Mouse (Mus musculus) limb, embryonic 10.5 days (tissue): ENCODE results near the gene Ptges3. TPM values are rescaled to one million over a fixed set of nuclear protein-coding genes. Genes with fewer than 3 reads are reported as not detected.
"Not testable (repeated sequence)": the region's sequence is repeated elsewhere in the genome, so short reads cannot be mapped to it uniquely, and the experiment has no call there.

Source experiments
- DNase-seq: peaks from one replicate; pipeline ENCODE4 v3.0.0-alpha.2; 2017; ENCODE audit warnings: low spot score
- H3K27ac ChIP-seq: fragments of 300-500 bp; sonication (generic); 2 replicates; pipeline ENCODE4 v1.5.1; 2016; ENCODE audit warnings: mild to moderate bottlenecking
- H3K27me3 ChIP-seq: fragments of 300-500 bp; sonication (generic); 2 replicates; pipeline ENCODE4 v1.6.1; 2016; ENCODE audit warnings: low read depth, mild to moderate bottlenecking; ENCODE audit not compliant: poor library complexity, severe bottlenecking
- H3K36me3 ChIP-seq: fragments of 300-500 bp; sonication (generic); 2 replicates; pipeline ENCODE4 v1.6.1; 2016; ENCODE audit warnings: mild to moderate bottlenecking, moderate library complexity
- H3K4me1 ChIP-seq: fragments of 300-500 bp; sonication (generic); 2 replicates; pipeline ENCODE4 v1.6.1; 2016
- H3K4me3 ChIP-seq: fragments of 300-500 bp; sonication (generic); 2 replicates; pipeline ENCODE4 v1.5.1; 2016; ENCODE audit warnings: mild to moderate bottlenecking, moderate library complexity
- H3K9me3 ChIP-seq: fragments of 300-500 bp; sonication (generic); replicated peaks from 2 replicates; pipeline ENCODE4 v1.6.1; 2016; ENCODE audit warnings: mild to moderate bottlenecking
- WGBS: fragments of 180-500 bp; shearing (Covaris S2); methylation state at CpG from one replicate; pipeline ENCODE4 v1.1.7; 2016; 5-methylcytosine and 5-hydroxymethylcytosine counted together
- polyA plus RNA-seq: library from polyadenylated mRNA; unstranded; fragments of >200 nt; fragmentation: Nextera tagmentation; extraction: Ambion mirVana; gene quantifications from 2 replicates; pipeline ENCODE4 v1.2.1, GENCODE M21; 2016

The Ptges3 gene
- polyA plus RNA-seq, 1 experiment from 2014 or later = 668 TPM

- no peak for DNase-seq
- Histone ChIP-seq H3K4me1 (peaks cover 33% of the 10 kb centered on the region), H3K4me3 (no peak overlapping the region), H3K27ac (no peak overlapping the region), H3K9me3 (no peaks in the 10 kb centered on the region), H3K27me3 (no peaks in the 10 kb centered on the region), H3K36me3 (peaks cover 99% of the 10 kb centered on the region)
- 89% methylated on average over 3 of the region's 3 CpGs for WGBS
Measured at GRCm38 (mm10) chr10:128042466-128042865, 16.3 kb upstream of the Ptges3 start.

DNA sequence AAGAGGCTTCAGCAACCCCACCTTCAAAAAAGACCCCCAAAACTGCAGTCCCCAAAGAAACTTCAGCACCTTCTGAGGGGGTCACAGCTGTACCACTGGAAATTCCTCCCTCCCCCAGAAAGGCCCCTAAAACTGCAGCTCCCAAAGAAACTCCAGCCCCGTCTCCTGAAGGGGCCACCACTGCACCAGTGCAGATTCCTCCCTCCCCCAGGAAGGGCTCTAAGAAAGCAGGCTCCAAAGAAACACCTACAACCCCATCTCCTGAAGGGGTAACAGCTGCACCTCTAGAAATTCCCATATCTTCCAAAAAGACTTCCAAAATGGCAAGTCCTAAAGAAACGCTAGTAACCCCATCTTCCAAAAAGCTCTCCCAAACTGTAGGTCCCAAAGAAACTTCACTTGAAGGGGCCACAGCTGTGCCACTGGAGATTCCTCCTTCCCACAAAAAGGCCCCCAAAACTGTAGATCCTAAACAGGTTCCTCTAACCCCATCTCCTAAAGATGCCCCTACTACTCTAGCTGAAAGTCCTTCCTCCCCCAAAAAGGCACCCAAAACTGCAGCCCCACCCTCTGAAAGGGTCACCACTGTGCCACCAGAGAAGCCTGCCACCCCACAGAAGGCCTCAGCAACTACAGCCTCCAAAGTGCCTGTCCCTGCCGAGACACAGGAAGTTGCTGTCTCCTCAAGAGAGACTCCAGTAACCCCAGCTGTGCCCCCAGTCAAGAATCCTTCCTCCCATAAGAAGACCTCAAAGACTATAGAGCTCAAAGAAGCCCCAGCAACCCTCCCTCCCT lies 15.5 kb upstream of the Ptges3 start:
- H3K4me3 ChIP-seq = no peak overlapping the region
- peaks cover 99% of the 10 kb centered on the region for H3K36me3 ChIP-seq
- H3K27me3 ChIP-seq = no peaks in the 10 kb centered on the region
- H3K27ac ChIP-seq = no peak overlapping the region
- no peak for DNase-seq
- WGBS = 83% methylated on average over 3 of the region's 3 CpGs
- H3K4me1 ChIP-seq = peaks cover 25% of the 10 kb centered on the region
- no peaks in the 10 kb centered on the region for H3K9me3 ChIP-seq

DNA sequence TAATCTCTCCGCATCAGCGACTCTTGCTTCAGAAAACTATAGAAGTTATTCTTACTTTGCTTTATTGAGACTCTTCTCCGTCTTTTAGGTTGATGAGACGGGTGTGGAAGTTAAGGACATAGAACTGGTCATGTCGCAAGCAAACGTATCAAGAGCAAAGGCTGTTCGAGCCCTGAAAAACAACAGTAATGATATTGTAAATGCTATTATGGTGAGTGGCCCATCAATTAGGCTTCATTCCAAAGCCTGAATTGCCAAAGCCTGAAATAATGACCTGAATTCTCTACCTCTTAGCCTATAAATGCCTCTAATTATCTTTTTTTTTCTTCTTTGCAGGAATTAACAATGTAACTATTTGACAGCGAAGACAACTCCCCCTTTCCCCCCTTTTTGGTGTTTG lies 10.6 kb upstream of the Ptges3 start:
- no peak for DNase-seq
- H3K9me3 ChIP-seq = no peaks in the 10 kb centered on the region
- peaks cover 88% of the 10 kb centered on the region for H3K36me3 ChIP-seq
- no peaks in the 10 kb centered on the region for H3K27me3 ChIP-seq
- H3K27ac ChIP-seq = no peak overlapping the region
- no peak overlapping the region for H3K4me3 ChIP-seq
- peaks cover 12% of the 10 kb centered on the region for H3K4me1 ChIP-seq
- WGBS = 95% methylated on average over 8 of the region's 8 CpGs

DNA sequence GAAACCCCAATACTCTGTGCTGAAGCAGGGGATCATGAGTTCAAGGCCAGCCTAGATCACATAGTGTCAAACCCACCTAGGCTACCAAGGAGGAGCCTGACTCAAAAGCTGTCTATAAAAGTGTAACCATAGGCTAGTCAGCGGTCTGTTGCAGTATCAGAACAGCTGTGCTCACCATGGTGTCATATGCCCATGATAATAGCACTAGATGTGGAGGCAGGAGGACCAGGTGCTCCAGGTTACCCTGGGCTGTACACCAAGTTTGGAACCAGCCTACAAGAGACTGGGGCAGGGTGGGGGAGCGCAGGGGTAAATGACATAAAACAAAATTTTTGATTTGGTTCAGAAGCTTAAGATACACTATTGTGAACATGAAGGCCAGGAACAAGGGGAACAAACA lies 9.0 kb upstream of the Ptges3 start:
- WGBS = 92% methylated on average over 2 of the region's 2 CpGs
- Histone ChIP-seq H3K36me3 (peaks cover 72% of the 10 kb centered on the region), H3K9me3 (no peaks in the 10 kb centered on the region), H3K4me1 (peaks cover 2% of the 10 kb centered on the region; the same call in 1 of the 2 replicates), H3K27ac (no peak overlapping the region), H3K27me3 (no peaks in the 10 kb centered on the region), H3K4me3 (no peak overlapping the region)
- no peak for DNase-seq

DNA sequence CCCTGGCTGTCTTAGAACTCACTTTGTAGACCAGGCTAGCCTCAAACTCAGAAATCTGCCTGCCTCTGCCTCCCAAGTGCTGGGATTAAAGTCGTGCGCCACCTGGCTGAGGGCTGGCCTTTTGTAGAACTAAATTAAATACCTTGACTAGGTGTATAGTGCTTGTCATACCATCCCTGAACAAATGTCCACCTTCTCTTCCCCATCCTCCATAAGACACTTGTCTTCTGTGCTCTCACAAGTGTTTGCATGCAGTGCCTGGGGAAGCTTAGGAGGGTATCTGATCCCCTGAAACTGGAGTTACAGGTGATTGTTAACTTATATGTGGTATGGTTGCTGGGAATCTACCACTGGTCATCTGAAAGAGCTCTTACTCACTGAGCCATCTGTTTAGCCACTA lies 8.4 kb upstream of the Ptges3 start:
- no peaks in the 10 kb centered on the region for H3K4me1 ChIP-seq
- H3K4me3 ChIP-seq = no peak overlapping the region
- DNase-seq = no peak
- no peak overlapping the region for H3K27ac ChIP-seq
- no peaks in the 10 kb centered on the region for H3K27me3 ChIP-seq
- no peaks in the 10 kb centered on the region for H3K9me3 ChIP-seq
- 85% methylated on average over 2 of the region's 2 CpGs for WGBS
- peaks cover 66% of the 10 kb centered on the region for H3K36me3 ChIP-seq

- no peak for DNase-seq
- H3K27me3 ChIP-seq = no peaks in the 10 kb centered on the region
- H3K9me3 ChIP-seq = no peaks in the 10 kb centered on the region
- H3K4me3 ChIP-seq = no peak overlapping the region
- no peaks in the 10 kb centered on the region for H3K4me1 ChIP-seq
- 93% methylated on average over 5 of the region's 5 CpGs for WGBS
- peaks cover 54% of the 10 kb centered on the region for H3K36me3 ChIP-seq
- H3K27ac ChIP-seq = no peak overlapping the region
Measured at GRCm38 (mm10) chr10:128051589-128051988, 7.2 kb upstream of the Ptges3 start.

DNA sequence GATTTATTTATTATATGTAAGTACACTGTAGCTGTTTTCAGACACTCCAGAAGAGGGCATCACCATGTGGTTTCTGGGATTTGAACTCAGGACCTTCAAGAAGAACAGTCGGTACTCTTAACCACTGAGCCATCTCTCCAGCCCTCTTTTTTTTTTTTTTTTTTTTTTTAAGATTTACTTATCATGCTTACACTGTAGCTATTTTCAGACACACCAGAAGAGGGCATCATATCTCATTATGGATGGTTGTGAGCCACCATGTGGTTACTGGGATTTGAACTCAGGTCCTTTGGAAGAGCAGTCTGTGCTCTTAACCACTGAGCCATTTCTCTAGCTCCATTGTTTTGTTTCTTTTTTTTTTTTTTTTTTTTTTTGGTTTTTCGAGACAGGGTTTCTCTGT lies 6.6 kb upstream of the Ptges3 start:
- not testable (repeated sequence) for H3K27ac ChIP-seq

GRCm38 (mm10) chr10:128053001-128053400 lies 5.8 kb upstream of the Ptges3 start:
- H3K9me3 ChIP-seq = no peaks in the 10 kb centered on the region
- peaks cover 40% of the 10 kb centered on the region for H3K36me3 ChIP-seq
- DNase-seq = no peak
- H3K4me1 ChIP-seq = peaks cover 7% of the 10 kb centered on the region
- H3K4me3 ChIP-seq = no peak overlapping the region
- no peak overlapping the region for H3K27ac ChIP-seq
- no peaks in the 10 kb centered on the region for H3K27me3 ChIP-seq
- 93% methylated on average over 8 of the region's 8 CpGs for WGBS

More for the DNA sequence above, 6.6 kb upstream of the Ptges3 start:
- H3K27me3 ChIP-seq, H3K4me1 ChIP-seq, DNase-seq, H3K4me3 ChIP-seq, H3K9me3 ChIP-seq: not testable (repeated sequence)
- 94% methylated on average over 1 of the region's 2 CpGs for WGBS
- peaks cover 48% of the 10 kb centered on the region for H3K36me3 ChIP-seq

DNA sequence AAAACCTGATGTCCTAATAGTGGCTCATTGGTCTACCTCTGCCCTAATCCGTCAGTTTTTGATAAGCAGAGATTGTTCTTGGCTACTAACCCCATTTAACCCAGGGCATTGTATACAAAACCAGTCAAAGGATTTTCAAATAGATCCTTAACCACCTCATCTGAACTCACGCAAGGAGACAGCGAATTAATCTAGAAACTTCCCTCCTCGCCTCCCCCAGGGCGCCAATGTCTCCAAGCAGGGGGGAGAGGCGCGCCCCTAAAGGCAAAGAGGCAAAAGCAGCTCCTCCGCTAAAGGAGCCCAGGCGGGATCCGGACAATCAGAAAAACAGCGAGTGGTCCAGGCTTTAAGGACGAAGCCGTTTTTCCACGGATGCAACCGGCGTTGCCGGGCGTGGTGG lies 570 bp upstream of the Ptges3 start:
- Histone ChIP-seq H3K4me3 (peak overlapping the region; percentile 94), H3K27ac (peak overlapping the region; percentile 99), H3K4me1 (peaks cover 28% of the 10 kb centered on the region), H3K36me3 (peaks cover 26% of the 10 kb centered on the region), H3K9me3 (no peaks in the 10 kb centered on the region), H3K27me3 (no peaks in the 10 kb centered on the region)
- 2% methylated on average over 18 of the region's 18 CpGs for WGBS
- DNase-seq = no peak

GRCm38 (mm10) chr10:128059207-128059981 lies 640 bp downstream of the Ptges3 start:
- H3K4me3 ChIP-seq = peak overlapping the region; percentile 94
- peaks cover 38% of the 10 kb centered on the region for H3K36me3 ChIP-seq
- peak; percentile 70 for DNase-seq
- WGBS = under 1% methylated on average over 60 of the region's 62 CpGs
- peak overlapping the region; percentile 99 for H3K27ac ChIP-seq
- no peaks in the 10 kb centered on the region for H3K9me3 ChIP-seq
- H3K4me1 ChIP-seq = peaks cover 28% of the 10 kb centered on the region
- H3K27me3 ChIP-seq = no peaks in the 10 kb centered on the region

- Histone ChIP-seq H3K36me3 (peaks cover 54% of the 10 kb centered on the region), H3K4me1 (peaks cover 28% of the 10 kb centered on the region), H3K4me3 (peak overlapping the region; percentile 94), H3K27me3 (no peaks in the 10 kb centered on the region), H3K27ac (no peak overlapping the region), H3K9me3 (no peaks in the 10 kb centered on the region)
- WGBS = 93% methylated on average over 5 of the region's 5 CpGs
- DNase-seq = no peak
Measured at GRCm38 (mm10) chr10:128061109-128061508, 2.4 kb downstream of the Ptges3 start.

- DNase-seq = no peak
- H3K9me3 ChIP-seq = no peaks in the 10 kb centered on the region
- H3K4me3 ChIP-seq = no peak overlapping the region
- H3K4me1 ChIP-seq = peaks cover 27% of the 10 kb centered on the region
- H3K36me3 ChIP-seq = peaks cover 66% of the 10 kb centered on the region
- H3K27me3 ChIP-seq = no peaks in the 10 kb centered on the region
- no peak overlapping the region for H3K27ac ChIP-seq
- 98% methylated on average over 6 of the region's 6 CpGs for WGBS
Measured at GRCm38 (mm10) chr10:128062221-128062989, 3.7 kb downstream of the Ptges3 start.

DNA sequence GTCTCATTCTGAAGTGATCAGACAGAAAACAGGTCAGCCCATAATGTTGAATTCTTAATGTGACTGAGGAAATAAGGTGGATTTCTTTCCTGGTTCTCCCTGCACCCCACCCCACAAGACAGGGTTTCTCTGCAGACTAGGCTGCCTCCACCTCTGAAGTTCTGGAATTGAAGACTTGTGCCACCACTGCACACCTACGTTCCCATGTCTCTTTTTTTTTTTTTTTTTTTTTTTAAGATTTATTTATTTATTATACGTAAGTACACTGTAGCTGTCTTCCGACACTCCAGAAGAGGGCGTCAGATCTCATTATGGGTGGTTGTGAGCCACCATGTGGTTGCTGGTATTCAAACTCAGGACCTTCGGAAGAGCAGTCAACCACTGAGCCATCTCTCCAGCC lies 7.3 kb downstream of the Ptges3 start:
- Histone ChIP-seq H3K4me1 (peaks cover 5% of the 10 kb centered on the region; the same call in 1 of the 2 replicates), H3K36me3 (peaks cover 96% of the 10 kb centered on the region), H3K9me3 (no peaks in the 10 kb centered on the region), H3K27me3 (no peaks in the 10 kb centered on the region), H3K4me3 (no peak overlapping the region), H3K27ac (no peak overlapping the region)
- 89% methylated on average over 5 of the region's 5 CpGs for WGBS
- DNase-seq = no peak
